Mouse (Mus musculus): ENCODE results near the gene Ergic1. TPM values are rescaled to one million over a fixed set of nuclear protein-coding genes. Genes with fewer than 3 reads are reported as not detected.
A peak's percentile ranks its signal among the peaks of the same experiment; 100 is the strongest.

Ergic1 gene
- 115 and 121 TPM in 2 replicates for polyA plus RNA-seq (2016; fragmentation: Nextera tagmentation; extraction: Ambion mirVana)

GRCm38 (mm10) chr17:26561290-26561640 is at the start of gene Ergic1:
Gene Ergic1 (plus strand): TSS chr17:26561489.
- no peaks in the 10 kb centered on the region; the same call in 1 of the 2 replicates for H3K9me3 ChIP-seq (replicated peaks)
- peak within 1 kb of the TSS; percentile 92 for H3K9ac ChIP-seq
- H3K4me2 ChIP-seq: peak within 1 kb of the TSS; percentile 93
- H3K4me1 ChIP-seq (replicated peaks): peaks cover 31% of the 10 kb centered on the region
- H3K27ac ChIP-seq (ENCODE audit: poor library complexity, severe bottlenecking): peak within 1 kb of the TSS; percentile 74
- under 1% methylated on average over 27 of the region's 36 CpGs for WGBS
- H3K36me3 ChIP-seq: peaks cover 32% of the 10 kb centered on the region
- H3K4me3 ChIP-seq: peak within 1 kb of the TSS; percentile 89
- peak; percentile 92 for ATAC-seq (ENCODE audit: insufficient number of reproducible peaks, low FRiP score)
- H3K27me3 ChIP-seq (replicated peaks): no peaks in the 10 kb centered on the region

GRCm38 (mm10) chr17:26511816-26512774 is 49.2 kb upstream of the Ergic1 start:
- H3K27me3 ChIP-seq (replicated peaks): no peaks in the 10 kb centered on the region
- peak overlapping the region; percentile 46; the same call in 1 of the 2 replicates for H3K9ac ChIP-seq
- no peak for ATAC-seq (ENCODE audit: insufficient number of reproducible peaks, low FRiP score)
- no peak overlapping the region for H3K4me2 ChIP-seq
- peak overlapping the region; percentile 77 for H3K27ac ChIP-seq (ENCODE audit: poor library complexity, severe bottlenecking)
- WGBS: 67% methylated on average over 7 of the region's 7 CpGs
- H3K4me1 ChIP-seq (replicated peaks): peaks cover 51% of the 10 kb centered on the region
- H3K9me3 ChIP-seq (replicated peaks): no peaks in the 10 kb centered on the region
- H3K4me3 ChIP-seq: no peak overlapping the region
- no peaks in the 10 kb centered on the region for H3K36me3 ChIP-seq

- no peak overlapping the region for H3K4me3 ChIP-seq
- no peaks in the 10 kb centered on the region for H3K27me3 ChIP-seq (replicated peaks)
- no peak overlapping the region for H3K4me2 ChIP-seq
- no peaks in the 10 kb centered on the region for H3K36me3 ChIP-seq
- peak overlapping the region; percentile 38; the same call in 1 of the 2 replicates for H3K9ac ChIP-seq
- 40% methylated on average over 7 of the region's 7 CpGs for WGBS
- no peaks in the 10 kb centered on the region for H3K9me3 ChIP-seq (replicated peaks)
- peaks cover 51% of the 10 kb centered on the region for H3K4me1 ChIP-seq (replicated peaks)
- no peak for ATAC-seq (ENCODE audit: insufficient number of reproducible peaks, low FRiP score)
- H3K27ac ChIP-seq (ENCODE audit: poor library complexity, severe bottlenecking): peak overlapping the region; percentile 77
Measured at GRCm38 (mm10) chr17:26512961-26513360, 48.3 kb upstream of the Ergic1 start.

- Histone ChIP-seq H3K27ac (ENCODE audit: poor library complexity, severe bottlenecking) (peak overlapping the region; percentile 77), H3K9ac (0 out of 2 replicates have a peak overlapping the region, but pooled peaks have one; percentile 38), H3K9me3 (replicated peaks) (no peaks in the 10 kb centered on the region), H3K27me3 (replicated peaks) (no peaks in the 10 kb centered on the region), H3K4me3 (no peak overlapping the region), H3K36me3 (no peaks in the 10 kb centered on the region), H3K4me2 (no peak overlapping the region), H3K4me1 (replicated peaks) (peaks cover 51% of the 10 kb centered on the region)
- 0 out of 2 replicates have a peak, but pooled peaks have one; percentile 37 for ATAC-seq (ENCODE audit: insufficient number of reproducible peaks, low FRiP score)
- WGBS: 77% methylated on average over 6 of the region's 6 CpGs
Measured at GRCm38 (mm10) chr17:26513459-26514290, 47.6 kb upstream of the Ergic1 start.

- WGBS: 33% methylated on average over 3 of the region's 3 CpGs
- peaks cover 47% of the 10 kb centered on the region for H3K4me1 ChIP-seq (replicated peaks)
- H3K36me3 ChIP-seq: no peaks in the 10 kb centered on the region
- no peaks in the 10 kb centered on the region for H3K9me3 ChIP-seq (replicated peaks)
- no peak overlapping the region for H3K4me2 ChIP-seq
- peak overlapping the region; percentile 77 for H3K27ac ChIP-seq (ENCODE audit: poor library complexity, severe bottlenecking)
- H3K4me3 ChIP-seq: no peak overlapping the region
- no peak overlapping the region for H3K9ac ChIP-seq
- peak; percentile 68 for ATAC-seq (ENCODE audit: insufficient number of reproducible peaks, low FRiP score)
- H3K27me3 ChIP-seq (replicated peaks): no peaks in the 10 kb centered on the region
Measured at GRCm38 (mm10) chr17:26514581-26515030, 46.7 kb upstream of the Ergic1 start.

GRCm38 (mm10) chr17:26515675-26516074 is 45.6 kb upstream of the Ergic1 start:
- Histone ChIP-seq H3K27me3 (replicated peaks) (no peaks in the 10 kb centered on the region), H3K27ac (ENCODE audit: poor library complexity, severe bottlenecking) (no peak overlapping the region), H3K4me1 (replicated peaks) (peaks cover 39% of the 10 kb centered on the region), H3K9ac (no peak overlapping the region), H3K4me2 (no peak overlapping the region), H3K4me3 (no peak overlapping the region), H3K36me3 (no peaks in the 10 kb centered on the region), H3K9me3 (replicated peaks) (no peaks in the 10 kb centered on the region)
- 78% methylated on average over 4 of the region's 4 CpGs for WGBS
- no peak for ATAC-seq (ENCODE audit: insufficient number of reproducible peaks, low FRiP score)

- 71% methylated on average over 3 of the region's 3 CpGs for WGBS
- Histone ChIP-seq H3K9me3 (replicated peaks) (no peaks in the 10 kb centered on the region), H3K4me2 (no peak overlapping the region), H3K27ac (ENCODE audit: poor library complexity, severe bottlenecking) (no peak overlapping the region), H3K9ac (no peak overlapping the region), H3K36me3 (no peaks in the 10 kb centered on the region), H3K27me3 (replicated peaks) (no peaks in the 10 kb centered on the region), H3K4me3 (no peak overlapping the region), H3K4me1 (replicated peaks) (peaks cover 17% of the 10 kb centered on the region)
- no peak for ATAC-seq (ENCODE audit: insufficient number of reproducible peaks, low FRiP score)
Measured at GRCm38 (mm10) chr17:26518306-26518705, 43.0 kb upstream of the Ergic1 start.

- no peak overlapping the region for H3K4me2 ChIP-seq
- no peaks in the 10 kb centered on the region for H3K27me3 ChIP-seq (replicated peaks)
- H3K27ac ChIP-seq (ENCODE audit: poor library complexity, severe bottlenecking): no peak overlapping the region
- no peak overlapping the region for H3K9ac ChIP-seq
- H3K9me3 ChIP-seq (replicated peaks): no peaks in the 10 kb centered on the region
- no peak overlapping the region for H3K4me3 ChIP-seq
- no peaks in the 10 kb centered on the region for H3K36me3 ChIP-seq
- H3K4me1 ChIP-seq (replicated peaks): no peaks in the 10 kb centered on the region
- 71% methylated on average over 4 of the region's 4 CpGs for WGBS
- no peak for ATAC-seq (ENCODE audit: insufficient number of reproducible peaks, low FRiP score)
Measured at GRCm38 (mm10) chr17:26522711-26523110, 38.6 kb upstream of the Ergic1 start.

GRCm38 (mm10) chr17:26524316-26524715 is 37.0 kb upstream of the Ergic1 start:
- Histone ChIP-seq H3K36me3 (no peaks in the 10 kb centered on the region), H3K4me3 (no peak overlapping the region), H3K4me1 (replicated peaks) (peaks cover 3% of the 10 kb centered on the region), H3K9ac (no peak overlapping the region), H3K27me3 (replicated peaks) (no peaks in the 10 kb centered on the region), H3K4me2 (no peak overlapping the region), H3K9me3 (replicated peaks) (no peaks in the 10 kb centered on the region), H3K27ac (ENCODE audit: poor library complexity, severe bottlenecking) (no peak overlapping the region)
- ATAC-seq (ENCODE audit: insufficient number of reproducible peaks, low FRiP score): no peak

GRCm38 (mm10) chr17:26524801-26525200 is 36.5 kb upstream of the Ergic1 start:
- Histone ChIP-seq H3K4me1 (replicated peaks) (peaks cover 8% of the 10 kb centered on the region), H3K27ac (ENCODE audit: poor library complexity, severe bottlenecking) (no peak overlapping the region), H3K27me3 (replicated peaks) (no peaks in the 10 kb centered on the region), H3K36me3 (no peaks in the 10 kb centered on the region), H3K9me3 (replicated peaks) (no peaks in the 10 kb centered on the region), H3K4me2 (no peak overlapping the region), H3K4me3 (no peak overlapping the region), H3K9ac (no peak overlapping the region)
- no peak for ATAC-seq (ENCODE audit: insufficient number of reproducible peaks, low FRiP score)
- 86% methylated on average over 4 of the region's 4 CpGs for WGBS

GRCm38 (mm10) chr17:26525316-26525715 is 36.0 kb upstream of the Ergic1 start:
- Histone ChIP-seq H3K9me3 (replicated peaks) (no peaks in the 10 kb centered on the region), H3K9ac (no peak overlapping the region), H3K4me1 (replicated peaks) (peaks cover 13% of the 10 kb centered on the region), H3K27ac (ENCODE audit: poor library complexity, severe bottlenecking) (no peak overlapping the region), H3K4me2 (no peak overlapping the region), H3K4me3 (no peak overlapping the region), H3K27me3 (replicated peaks) (no peaks in the 10 kb centered on the region), H3K36me3 (no peaks in the 10 kb centered on the region)
- ATAC-seq (ENCODE audit: insufficient number of reproducible peaks, low FRiP score): no peak
- WGBS: 79% methylated on average over 7 of the region's 7 CpGs
